In genomic region chr13:44800059-44800458, GRCm38 (mm10) we compare ENCODE assay signal across 9 mouse cellular contexts.
A peak's percentile ranks its signal among the peaks of the same experiment; 100 is the strongest.
DNase-seq lines count a peak whose midpoint lies in the region; ATAC-seq and TF ChIP-seq lines count a peak whose summit lies in the region.
"Had no signal": no experiment of that assay in that cellular context is flagged by ENCODE, and none has a peak within 500 bp of the region (broad histone marks: within the 10 kb centered on the region; RNA-seq: fewer than 3 reads in every experiment).

No protein-coding gene starts in this region.

- 54% methylated on average over 7 of the region's 7 CpGs for WGBS in kidney, postnatal 0 days
- WGBS in kidney, embryonic 16.5 days = 75% methylated on average over 7 of the region's 7 CpGs
- 65% methylated on average over 7 of the region's 7 CpGs for WGBS in heart, postnatal 0 days

- H3K4me2 ChIP-seq in kidney, postnatal 0 days (ENCODE audit: low read length) = no peak overlapping the region
- no peak overlapping the region; the same call in 1 of the 2 replicates for H3K4me2 ChIP-seq in kidney, embryonic 16.5 days (replicated peaks; ENCODE audit: low read depth, low read length)
- peak overlapping the region; percentile 0; the same call in 1 of the 2 replicates for H3K4me2 ChIP-seq in heart, postnatal 0 days (ENCODE audit: low read depth, low read length)
- H3K4me2 ChIP-seq: midbrain, embryonic 13.5 days had no signal

- H3K4me1 ChIP-seq in kidney, postnatal 0 days (replicated peaks; ENCODE audit: insufficient read depth, low read length) = 0 out of 2 replicates have a peak, but pooled peaks cover 4% of the 10 kb centered on the region
- peaks cover 32% of the 10 kb centered on the region for H3K4me1 ChIP-seq in kidney, embryonic 16.5 days (ENCODE audit: insufficient read depth, low read length)
- H3K4me1 ChIP-seq in heart, postnatal 0 days (ENCODE audit: control insufficient read depth, insufficient read depth) = peaks cover 34% of the 10 kb centered on the region

- H3K9me3 ChIP-seq in kidney, postnatal 0 days (replicated peaks; ENCODE audit: low read length) = no peaks in the 10 kb centered on the region
- no peaks in the 10 kb centered on the region for H3K9me3 ChIP-seq in kidney, embryonic 16.5 days (ENCODE audit: low read length)
- no peaks in the 10 kb centered on the region for H3K9me3 ChIP-seq in heart, postnatal 0 days (replicated peaks; ENCODE audit: control insufficient read depth, low read length)
- H3K9me3 ChIP-seq: midbrain, embryonic 13.5 days had no signal

- no peak for TF ChIP-seq CTCF in kidney, postnatal 0 days (IDR thresholded peaks at IDR 0.05; ENCODE audit: low read depth)
- no peak for TF ChIP-seq CTCF in heart, postnatal 0 days (IDR thresholded peaks at IDR 0.05; ENCODE audit: low read depth)

- DNase-seq in kidney, postnatal 0 days (ENCODE audit: low spot score) = peak; percentile 24
- no peak for DNase-seq in heart, postnatal 0 days (ENCODE audit: low spot score)
- DNase-seq in skeletal muscle tissue, adult 2 months (ENCODE audit: low read depth, low spot score) = peak; percentile 40
- DNase-seq in cerebellum, postnatal 36 days = no peak
- no peak for DNase-seq in cerebellum, adult 8-10 months
- no peak for DNase-seq in adrenal gland, adult 8-10 months

- H3K4me3 ChIP-seq in kidney, postnatal 0 days (replicated peaks; ENCODE audit: low read depth, low read length) = no peak overlapping the region
- H3K4me3 ChIP-seq in kidney, embryonic 16.5 days (ENCODE audit: low read length) = no peak overlapping the region
- no peak overlapping the region for H3K4me3 ChIP-seq in heart, postnatal 0 days (ENCODE audit: low read depth, low read length)
- H3K4me3 ChIP-seq: midbrain, embryonic 13.5 days had no signal

- no peak for ATAC-seq in kidney, postnatal 0 days (replicated peaks; ENCODE audit: low FRiP score, low read depth)
- no peak for ATAC-seq in kidney, embryonic 16.5 days (ENCODE audit: low FRiP score, low TSS enrichment)
- peak; percentile 84 for ATAC-seq in CD4-positive, CD25-positive, alpha-beta regulatory T cell, adult 4 months
- ATAC-seq in heart, postnatal 0 days (ENCODE audit: insufficient read depth, low read depth) = no peak
- ATAC-seq: midbrain, embryonic 13.5 days had no signal

- H3K27ac ChIP-seq in kidney, postnatal 0 days = no peak overlapping the region
- H3K27ac ChIP-seq in kidney, embryonic 16.5 days (ENCODE audit: low read length) = no peak overlapping the region
- H3K27ac ChIP-seq in heart, postnatal 0 days (ENCODE audit: low read depth) = no peak overlapping the region; the same call in 1 of the 2 replicates
- H3K27ac ChIP-seq: midbrain, embryonic 13.5 days had no signal

- no peaks in the 10 kb centered on the region for H3K27me3 ChIP-seq in kidney, postnatal 0 days (ENCODE audit: insufficient read depth, low read length)
- no peaks in the 10 kb centered on the region for H3K27me3 ChIP-seq in kidney, embryonic 16.5 days (ENCODE audit: insufficient read depth, low read length)
- no peaks in the 10 kb centered on the region for H3K27me3 ChIP-seq in heart, postnatal 0 days (ENCODE audit: control insufficient read depth, insufficient read depth, low read length)
- H3K27me3 ChIP-seq: midbrain, embryonic 13.5 days had no signal

- H3K36me3 ChIP-seq in kidney, postnatal 0 days (ENCODE audit: insufficient read depth, low read length) = no peaks in the 10 kb centered on the region
- no peaks in the 10 kb centered on the region for H3K36me3 ChIP-seq in kidney, embryonic 16.5 days (ENCODE audit: insufficient read depth, low read length)
- no peaks in the 10 kb centered on the region for H3K36me3 ChIP-seq in heart, postnatal 0 days (replicated peaks; ENCODE audit: control insufficient read depth, insufficient read depth, low read length)
- H3K36me3 ChIP-seq: midbrain, embryonic 13.5 days had no signal

- H3K9ac ChIP-seq in kidney, postnatal 0 days (ENCODE audit: low read depth, low read length) = no peak overlapping the region
- no peak overlapping the region for H3K9ac ChIP-seq in kidney, embryonic 16.5 days (replicated peaks; ENCODE audit: low read length)
- H3K9ac ChIP-seq in heart, postnatal 0 days (replicated peaks; ENCODE audit: low read depth, low read length) = no peak overlapping the region
- H3K9ac ChIP-seq: midbrain, embryonic 13.5 days had no signal

- TF ChIP-seq EP300 in heart, postnatal 0 days (IDR thresholded peaks at IDR 0.05; ENCODE audit: low read depth) = no peak

Comparison
In these comparisons a context has a peak if more than half of its experiments do, and no peak if none do; other contexts are left out.
1. DNase-seq: peak in kidney, postnatal 0 days (single experiment) and skeletal muscle tissue, adult 2 months (single experiment); none in heart, postnatal 0 days (single experiment), cerebellum, postnatal 36 days (0 of 2), cerebellum, adult 8-10 months (single experiment) and adrenal gland, adult 8-10 months (single experiment).